In the genomic region with DNA sequence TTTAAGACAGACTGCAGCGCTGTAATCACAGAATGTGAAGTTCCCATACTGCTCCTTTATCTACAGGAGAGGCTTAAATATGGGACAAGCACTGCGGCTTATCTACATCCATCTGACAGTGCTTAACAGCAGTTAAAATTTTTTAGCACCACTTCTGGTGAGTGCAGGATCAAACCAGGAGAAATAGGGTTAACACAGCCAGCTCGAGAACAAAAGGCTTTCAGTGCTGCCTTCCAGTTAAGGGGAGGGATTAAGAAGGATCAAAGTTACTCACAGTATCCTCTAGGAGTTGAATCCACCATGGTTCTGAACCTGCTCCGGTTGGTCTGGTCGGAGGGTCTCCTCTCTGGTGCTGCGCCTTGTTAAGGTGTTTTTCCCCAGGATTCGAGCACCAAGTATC, we compare ENCODE assay signal across 8 mouse cellular contexts. TPM values are rescaled to one million over a fixed set of nuclear protein-coding genes. Genes with fewer than 3 reads are reported as not detected.
DNase-seq lines count a peak whose midpoint lies in the region; ATAC-seq and TF ChIP-seq lines count a peak whose summit lies in the region.
"Not testable (repeated sequence)": the region's sequence is repeated elsewhere in the genome, so short reads cannot be mapped to it uniquely, and the experiment has no call there.

No protein-coding gene starts in this region.

- DNase-seq in forebrain, embryonic 10.5 days (ENCODE audit: extremely low spot score, low spot score) = peak; percentile 14
- DNase-seq in heart, embryonic 10.5 days (ENCODE audit: low spot score); layer of hippocampus, adult 2 months (ENCODE audit: low spot score in 2 of 2): not testable (repeated sequence)
- peak; percentile 45 for DNase-seq in hindbrain, embryonic 14.5 days (ENCODE audit: low spot score)
- DNase-seq in midbrain, embryonic 14.5 days = peak; percentile 58
- peak; percentile 2 for DNase-seq in right cerebral cortex, postnatal 4 days

- not testable (repeated sequence) for H3K27ac ChIP-seq in brown adipose tissue, adult 24 weeks (replicated peaks; ENCODE audit: low read depth, low read length); heart, embryonic 10.5 days; liver, embryonic 15.5 days (replicated peaks)
- H3K27ac ChIP-seq in forebrain, embryonic 10.5 days = peak overlapping the region; percentile 92
- H3K27ac ChIP-seq in hindbrain, embryonic 14.5 days = peak overlapping the region; percentile 96
- H3K27ac ChIP-seq in layer of hippocampus, adult 2 months = peak overlapping the region; percentile 91; the same call in 1 of the 2 replicates
- peak overlapping the region; percentile 95 for H3K27ac ChIP-seq in midbrain, embryonic 14.5 days (replicated peaks; ENCODE audit: low read depth, low read length)

- ATAC-seq in hindbrain, embryonic 14.5 days (ENCODE audit: low FRiP score); liver, embryonic 15.5 days (ENCODE audit: insufficient read depth); midbrain, embryonic 14.5 days (ENCODE audit: low FRiP score, low TSS enrichment): not testable (repeated sequence)

- H3K4me1 ChIP-seq in brown adipose tissue, adult 24 weeks (ENCODE audit: control insufficient read depth, insufficient read depth, insufficient read length, low read length); forebrain, embryonic 10.5 days; heart, embryonic 10.5 days; hindbrain, embryonic 14.5 days (replicated peaks; ENCODE audit: control insufficient read depth, insufficient read depth, low read length); liver, embryonic 15.5 days (replicated peaks); midbrain, embryonic 14.5 days (ENCODE audit: control insufficient read depth, insufficient read depth, low read length): not testable (repeated sequence)

- peak overlapping the region; percentile 43 for H3K4me2 ChIP-seq in hindbrain, embryonic 14.5 days (replicated peaks)
- peak overlapping the region; percentile 61 for H3K4me2 ChIP-seq in liver, embryonic 15.5 days
- peak overlapping the region; percentile 48 for H3K4me2 ChIP-seq in midbrain, embryonic 14.5 days (ENCODE audit: low read length)

- not testable (repeated sequence) for H3K9me3 ChIP-seq in forebrain, embryonic 10.5 days; heart, embryonic 10.5 days; hindbrain, embryonic 14.5 days (ENCODE audit: control insufficient read depth, low read length); liver, embryonic 15.5 days (replicated peaks); midbrain, embryonic 14.5 days (ENCODE audit: control insufficient read depth, low read length)

- not testable (repeated sequence) for H3K27me3 ChIP-seq in forebrain, embryonic 10.5 days (ENCODE audit: poor library complexity, severe bottlenecking); heart, embryonic 10.5 days (ENCODE audit: insufficient read depth, poor library complexity, severe bottlenecking); hindbrain, embryonic 14.5 days (ENCODE audit: control insufficient read depth, insufficient read depth, low read length); liver, embryonic 15.5 days; midbrain, embryonic 14.5 days (ENCODE audit: control insufficient read depth, insufficient read depth, low read length)

- WGBS in forebrain, embryonic 10.5 days = 18% methylated on average over 7 of the region's 7 CpGs
- 9% methylated on average over 7 of the region's 7 CpGs for WGBS in heart, embryonic 10.5 days
- 21% methylated on average over 7 of the region's 7 CpGs for WGBS in hindbrain, embryonic 14.5 days
- 22% methylated on average over 7 of the region's 7 CpGs for WGBS in liver, embryonic 15.5 days (ENCODE audit: insufficient replicate concordance)
- WGBS in midbrain, embryonic 14.5 days = 18% methylated on average over 7 of the region's 7 CpGs

- peak overlapping the region; percentile 76 for H3K9ac ChIP-seq in hindbrain, embryonic 14.5 days
- H3K9ac ChIP-seq in liver, embryonic 15.5 days = not testable (repeated sequence)
- H3K9ac ChIP-seq in midbrain, embryonic 14.5 days (replicated peaks; ENCODE audit: low read length) = peak overlapping the region; percentile 70; the same call in 1 of the 2 replicates

- peak overlapping the region; percentile 28 for H3K4me3 ChIP-seq in brown adipose tissue, adult 24 weeks (ENCODE audit: insufficient read depth, low read depth, low read length)
- peak overlapping the region; percentile 58 for H3K4me3 ChIP-seq in forebrain, embryonic 10.5 days
- H3K4me3 ChIP-seq in heart, embryonic 10.5 days = peak overlapping the region; percentile 62
- H3K4me3 ChIP-seq in hindbrain, embryonic 14.5 days (replicated peaks; ENCODE audit: low read length) = peak overlapping the region; percentile 56
- peak overlapping the region; percentile 65 for H3K4me3 ChIP-seq in layer of hippocampus, adult 2 months
- H3K4me3 ChIP-seq in liver, embryonic 15.5 days (replicated peaks) = peak overlapping the region; percentile 67; the same call in 1 of the 2 replicates
- peak overlapping the region; percentile 54 for H3K4me3 ChIP-seq in midbrain, embryonic 14.5 days (replicated peaks; ENCODE audit: low read depth, low read length)

- TF ChIP-seq CTCF in layer of hippocampus, adult 2 months (conservative IDR thresholded peaks at IDR 0.05) = not testable (repeated sequence)

- H3K36me3 ChIP-seq in forebrain, embryonic 10.5 days (replicated peaks); heart, embryonic 10.5 days; hindbrain, embryonic 14.5 days (replicated peaks; ENCODE audit: control insufficient read depth, insufficient read depth); liver, embryonic 15.5 days (replicated peaks); midbrain, embryonic 14.5 days (ENCODE audit: control insufficient read depth, insufficient read depth, low read length): not testable (repeated sequence)

RNA-seq across cellular contexts. Expression of gene Cldn34c1, which starts 1.4 kb away (rescaled TPM):
- polyA plus RNA-seq in brown adipose tissue, adult 24 weeks (2012; ENCODE audit: insufficient read depth, insufficient read length, missing spikeins) = 1.7 and 4.6 TPM in 2 replicates
- polyA plus RNA-seq in forebrain, embryonic 10.5 days (2016; fragmentation: Nextera tagmentation; extraction: Ambion mirVana) = 16.4 and 18.9 TPM in 2 replicates
- 11.6 and 12.1 TPM in 2 replicates for polyA plus RNA-seq in heart, embryonic 10.5 days (2016; fragmentation: Nextera tagmentation; extraction: Ambion mirVana)
- polyA plus RNA-seq in hindbrain, embryonic 14.5 days (2014; fragmentation: Nextera tagmentation; extraction: Ambion mirVana) = 33.0 and 39.2 TPM in 2 replicates
- total RNA-seq in layer of hippocampus, adult 2 months (2021) = 1 to 10 TPM; 4.5 to 4.7 TPM
- polyA plus RNA-seq in liver, embryonic 15.5 days (2015; fragmentation: Nextera tagmentation; extraction: Ambion mirVana) = 3.2 and 3.9 TPM in 2 replicates
- polyA plus RNA-seq in midbrain, embryonic 14.5 days (2014; fragmentation: Nextera tagmentation; extraction: Ambion mirVana) = 40.4 and 41.9 TPM in 2 replicates
